Mouse (Mus musculus) bone marrow, adult 2 months (tissue): Measurements from ENCODE around the gene Polr1e.

ENCODE experiments used
- CTCF ChIP-seq: fragments of 200-500 bp; IDR thresholded peaks from 2 replicates; pipeline ENCODE4 v1.5.1; 2011; ENCODE audit warnings: low read length, control low read depth; ENCODE audit not compliant: control insufficient read depth, insufficient read depth
- POLR2A ChIP-seq: fragments of 200-500 bp; IDR thresholded peaks from 2 replicates; pipeline ENCODE4 v1.6.1; 2011; ENCODE audit warnings: low read depth, mild to moderate bottlenecking, control low read depth, low read length, borderline replicate concordance; ENCODE audit not compliant: control insufficient read depth

DNA sequence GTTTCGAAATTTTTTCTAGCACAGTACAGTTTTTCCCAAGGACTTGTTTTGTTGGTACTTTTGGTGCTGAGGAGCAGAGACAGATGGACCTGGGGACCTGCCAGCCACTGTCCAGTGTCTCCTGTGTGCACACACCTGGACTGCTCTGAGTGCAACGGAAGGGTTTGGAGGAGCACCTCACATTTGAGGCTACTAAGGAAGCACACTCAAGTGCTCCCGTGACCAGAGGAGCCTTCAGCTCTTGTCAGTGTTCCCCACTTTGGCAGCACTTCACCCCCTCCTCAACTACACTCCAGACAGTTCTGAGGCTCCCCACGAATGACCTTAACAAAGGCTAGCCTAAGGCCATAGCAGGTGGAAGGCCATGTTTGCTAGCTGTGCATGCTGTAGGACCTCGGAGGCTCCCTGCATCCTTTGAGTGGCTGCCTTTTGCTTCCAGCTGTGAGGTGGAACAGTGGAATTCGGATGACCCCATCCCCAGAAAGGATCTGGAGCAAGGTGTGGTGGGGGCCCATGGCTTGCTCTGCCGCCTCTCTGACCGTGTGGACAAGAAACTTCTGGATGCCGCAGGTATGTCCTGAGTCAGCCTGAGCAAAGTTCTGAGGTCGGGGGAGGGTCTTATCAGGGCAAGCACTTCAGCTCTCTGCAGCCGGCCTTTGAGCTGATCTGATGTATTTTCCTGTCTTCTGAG, 35.8 kb upstream of the Polr1e start:
- no peak for TF ChIP-seq POLR2A
- TF ChIP-seq CTCF = no peak
